Mouse (Mus musculus) embryonic fibroblast, embryonic 13.5 days (primary cell): ENCODE data around the gene Atf6.

ENCODE experiments used
- CTCF ChIP-seq: IDR thresholded peaks from 2 replicates; pipeline ENCODE4 v1.5.1; 2011; ENCODE audit warnings: mild to moderate bottlenecking, control low read depth, low read length, moderate library complexity, borderline replicate concordance; ENCODE audit not compliant: insufficient read depth
- POLR2A ChIP-seq: IDR thresholded peaks from 2 replicates; pipeline ENCODE4 v1.6.1; 2011; ENCODE audit warnings: low read depth, mild to moderate bottlenecking, control low read depth, low read length, moderate library complexity

DNA sequence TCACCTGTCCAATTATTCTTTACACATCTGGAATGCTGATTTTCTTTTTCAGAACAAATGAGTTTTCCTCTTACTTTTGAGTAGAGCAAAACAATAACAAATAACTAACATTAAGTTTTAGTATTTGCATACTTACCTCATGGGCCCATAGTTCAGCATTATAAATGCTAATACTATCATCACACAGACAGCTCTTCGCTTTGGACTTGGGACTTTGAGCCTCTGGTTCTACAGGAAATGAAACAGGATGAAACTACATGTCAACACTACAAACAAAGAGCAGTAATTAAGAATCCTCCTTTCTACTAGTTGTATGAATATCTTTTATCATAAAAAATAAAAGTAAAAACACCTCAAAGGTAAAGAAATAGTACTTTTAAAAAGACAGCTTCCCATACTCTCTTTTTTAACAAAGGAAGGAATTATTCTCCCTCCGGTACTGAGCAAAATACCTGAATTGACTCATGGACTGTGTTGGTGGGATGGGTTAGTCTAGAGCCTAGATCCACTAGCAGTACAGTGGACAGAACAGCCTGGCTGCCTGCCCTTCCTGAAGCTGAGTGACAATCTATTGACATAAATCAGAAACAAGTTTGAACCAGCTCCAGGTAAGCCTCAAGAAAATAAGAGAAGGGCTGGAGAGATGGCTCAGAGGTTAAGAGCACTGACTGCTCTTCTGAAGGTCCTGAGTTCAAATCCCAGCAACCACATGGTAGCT is 52.1 kb downstream of the Atf6 start:
- no peak for TF ChIP-seq POLR2A
- no peak for TF ChIP-seq CTCF
